Mouse (Mus musculus) layer of hippocampus, adult 8-10 months (tissue): Measurements from ENCODE around the gene Chil3. TPM values are rescaled to one million over a fixed set of nuclear protein-coding genes. Genes with fewer than 3 reads are reported as not detected.
"Not testable (repeated sequence)": the region's sequence is repeated elsewhere in the genome, so short reads cannot be mapped to it uniquely, and the experiment has no call there.

ENCODE experiments used
- DNase-seq, 2 experiments: peaks; one replicate each; pipeline ENCODE4 v3.0.0; 2022; ENCODE audit warnings: low spot score in 2 of 2
- total RNA-seq, 4 experiments: library from RNA; stranded (reverse); gene quantifications; 2 replicates each; pipeline ENCODE4 v1.2.4; 2022

Gene Chil3
- total RNA-seq: not detected

GRCm38 (mm10) chr3:106167464-106167863, at the start of gene Chil3:
Gene Chil3, minus strand, starts transcription at chr3:106167564.
- no peak for DNase-seq

DNA sequence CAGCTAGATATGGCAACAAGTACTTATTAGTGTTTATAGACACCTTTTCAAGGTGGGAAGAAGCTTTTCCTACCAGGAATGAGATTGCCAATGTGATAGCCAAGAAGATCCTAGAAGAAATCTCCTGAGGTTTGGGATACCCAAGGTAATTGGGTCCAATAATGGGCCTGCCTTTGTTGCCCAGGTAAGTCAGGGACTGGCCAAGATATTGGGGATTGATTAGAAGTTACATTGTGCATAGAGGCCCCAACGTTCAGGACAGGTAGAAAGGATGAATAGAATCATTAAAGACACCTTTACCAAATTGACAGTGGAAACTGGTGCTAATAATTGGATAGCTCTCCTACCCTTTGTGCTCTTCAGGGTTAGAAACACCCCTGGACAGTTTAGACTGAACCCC, 30.7 kb upstream of the Chil3 start:
- DNase-seq: not testable (repeated sequence)

- not testable (repeated sequence) for DNase-seq
Observed at GRCm38 (mm10) chr3:106197246-106197645, 29.9 kb upstream of the Chil3 start.

DNA sequence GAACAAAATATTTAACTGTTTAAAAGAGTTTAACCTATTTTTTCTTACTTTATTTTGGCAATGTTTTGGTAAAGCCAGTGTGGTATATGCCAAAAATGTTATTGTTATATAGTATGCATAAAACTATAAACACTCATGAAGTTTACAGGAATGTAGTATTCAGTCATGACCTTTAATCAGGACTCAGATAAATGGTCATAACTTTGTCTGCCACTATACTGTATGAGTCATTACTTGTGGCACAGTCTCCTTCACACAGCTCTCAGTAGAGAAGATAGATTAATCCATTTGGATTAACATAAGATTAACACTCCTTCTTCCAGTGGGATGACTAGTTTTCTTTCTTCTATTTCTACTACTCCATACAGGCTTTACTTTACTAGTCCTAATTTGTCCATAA, 28.9 kb upstream of the Chil3 start:
- DNase-seq: no peak

- no peak for DNase-seq
Observed at GRCm38 (mm10) chr3:106195486-106195885, 28.1 kb upstream of the Chil3 start.

GRCm38 (mm10) chr3:106187991-106188390, 20.6 kb upstream of the Chil3 start:
- DNase-seq: no peak

DNA sequence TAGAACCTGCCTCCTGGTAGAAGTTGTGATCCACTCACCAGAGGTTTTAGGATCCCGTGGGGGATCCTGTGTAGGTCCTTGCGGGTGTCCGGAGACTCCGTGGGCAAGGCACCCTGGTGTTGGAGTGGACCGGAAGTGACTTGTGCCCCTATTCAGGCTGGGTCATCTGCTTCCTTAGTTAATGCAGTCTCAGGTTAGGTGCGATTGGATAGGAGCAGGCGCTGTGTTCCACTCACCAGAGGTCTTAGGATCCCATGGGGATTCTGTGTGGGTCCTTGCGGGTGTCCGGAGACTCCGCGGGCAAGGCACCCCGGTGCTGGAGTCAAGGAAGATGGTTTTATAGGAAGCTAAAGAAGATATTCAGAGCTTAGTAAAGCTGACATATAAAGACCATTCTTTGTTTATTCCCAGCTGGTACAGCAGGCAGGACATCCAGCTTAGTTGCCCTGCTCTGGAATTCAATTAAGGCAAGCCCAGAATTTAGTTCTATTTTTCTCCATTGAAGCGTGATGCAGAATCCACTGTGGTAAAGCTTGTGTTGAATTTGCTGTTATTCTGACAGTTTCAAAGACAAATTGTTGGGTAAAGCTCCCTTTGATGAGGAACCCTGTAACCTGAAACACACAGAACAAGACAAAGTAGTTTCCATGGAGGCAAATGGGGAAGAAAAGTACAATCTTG, 10.3 kb upstream of the Chil3 start:
- DNase-seq: no peak

- DNase-seq: not testable (repeated sequence)
Observed at GRCm38 (mm10) chr3:106174971-106175370, 7.6 kb upstream of the Chil3 start.

DNA sequence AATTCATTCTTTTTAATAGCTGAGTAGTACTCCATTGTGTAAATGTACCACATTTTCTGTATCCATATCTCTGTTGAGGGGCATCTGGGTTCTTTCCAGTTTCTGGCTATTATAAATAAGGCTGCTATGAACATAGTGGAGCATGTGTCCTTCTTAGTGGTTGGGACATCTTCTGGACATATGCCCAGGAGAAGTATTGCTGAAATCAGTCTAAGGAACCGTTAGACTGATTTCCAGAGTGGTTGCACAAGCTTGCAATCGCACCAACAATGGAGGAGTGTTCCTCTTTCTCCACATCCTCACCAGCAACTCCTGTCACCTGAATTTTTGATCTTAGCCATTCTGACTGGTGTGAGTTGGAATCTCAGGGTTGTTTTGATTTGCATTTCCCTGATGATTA, 5.1 kb upstream of the Chil3 start:
- not testable (repeated sequence) for DNase-seq

- DNase-seq: no peak
Observed at GRCm38 (mm10) chr3:106171135-106171731, 3.9 kb upstream of the Chil3 start.

GRCm38 (mm10) chr3:106170522-106171053, 3.2 kb upstream of the Chil3 start:
- no peak for DNase-seq

- no peak for DNase-seq
Observed at GRCm38 (mm10) chr3:106154413-106154812, 13.0 kb downstream of the Chil3 start.

- no peak for DNase-seq
Observed at GRCm38 (mm10) chr3:106144081-106144480, 23.3 kb downstream of the Chil3 start.

- DNase-seq: peak; percentile 93 to 97
Observed at GRCm38 (mm10) chr3:106131690-106132089, 35.7 kb downstream of the Chil3 start.

DNA sequence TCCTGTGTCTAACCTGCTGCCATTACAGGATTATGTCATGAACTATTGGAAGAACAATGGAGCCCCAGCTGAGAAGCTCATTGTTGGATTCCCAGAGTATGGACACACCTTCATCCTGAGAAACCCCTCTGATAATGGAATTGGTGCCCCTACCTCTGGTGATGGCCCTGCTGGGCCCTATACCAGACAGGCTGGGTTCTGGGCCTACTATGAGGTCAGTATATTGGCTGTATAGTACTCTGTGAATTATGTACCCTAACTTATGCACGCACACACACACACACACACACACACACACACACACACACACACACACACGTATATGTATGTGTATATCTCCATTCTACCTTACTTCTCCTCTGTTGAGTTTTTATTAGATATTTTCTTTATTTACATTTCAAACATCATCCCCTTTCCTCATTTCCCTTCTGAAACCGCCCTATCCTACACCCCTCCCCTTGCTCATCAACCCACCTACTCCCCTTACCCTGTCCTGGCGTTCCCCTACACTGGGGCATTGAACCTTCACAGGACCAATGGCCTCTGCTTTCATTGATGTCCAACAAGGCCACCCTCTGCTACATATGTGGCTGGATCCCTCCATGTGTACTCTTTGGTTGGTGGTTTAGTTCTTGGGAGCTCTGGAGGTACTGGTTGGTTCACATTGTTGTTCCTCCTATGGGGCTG, 38.4 kb downstream of the Chil3 start:
- no peak for DNase-seq

GRCm38 (mm10) chr3:106126999-106127398, 40.4 kb downstream of the Chil3 start:
- DNase-seq: no peak

DNA sequence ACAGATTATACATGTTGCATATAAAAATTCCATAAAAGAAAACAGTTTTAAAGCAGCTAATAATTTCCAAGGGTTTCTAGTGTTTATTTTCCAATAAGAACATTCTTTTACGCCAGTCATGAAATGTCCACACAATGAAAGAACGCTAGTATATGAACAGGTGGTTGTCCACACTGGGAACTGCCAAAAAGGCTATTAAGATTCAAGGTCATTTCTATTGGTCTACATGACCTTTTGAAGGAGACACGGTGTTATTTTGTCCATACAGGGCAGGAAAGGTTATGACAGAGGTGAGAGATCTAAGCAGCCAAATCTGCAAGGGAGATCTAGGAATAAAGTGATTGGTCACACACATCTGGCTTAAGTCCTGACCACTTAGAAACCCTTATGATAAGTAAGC, 54.4 kb downstream of the Chil3 start, which contains the start of gene Chia1:
TSS of gene Chia1 (plus strand) at position 301 of the 400 bp plus-strand sequence.
- no peak for DNase-seq

Other genes with a start within 250 kb of the Chil3 start
- 1 to 10 TPM in 3 of 4 experiments, under 1 TPM in 1; 0.47 to 2.4 (median 1.5) TPM for gene I830077J02Rik, start 234.9 kb downstream of the Chil3 start, total RNA-seq
- gene Wdr77, start 208.2 kb downstream of the Chil3 start, total RNA-seq: 10 to 100 TPM; 43.3 to 55.6 (median 52.0) TPM
- gene Atp5f1, start 207.5 kb downstream of the Chil3 start, total RNA-seq: 100 to 1,000 TPM; 237 to 261 (median 249) TPM
- gene Ovgp1, start 193.9 kb downstream of the Chil3 start, total RNA-seq: 1 to 10 TPM; 2.7 to 5.4 (median 4.1) TPM
- gene Pifo, start 152.9 kb downstream of the Chil3 start, total RNA-seq: 1 to 10 TPM in 2 of 4 experiments, under 1 TPM in 2; 0.55 to 1.1 (median 0.81) TPM
- gene Chil5, start 134.8 kb downstream of the Chil3 start, total RNA-seq: not detected
- 1 to 10 TPM in 1 of 4 experiments, under 1 TPM in 3; 0.64 to 2.0 (median 0.80) TPM for gene Chia1, start 54.3 kb downstream of the Chil3 start, total RNA-seq
- gene Chil4, start 51.9 kb upstream of the Chil3 start, total RNA-seq: not detected
- not detected for gene Chil6, start 238.6 kb upstream of the Chil3 start, total RNA-seq